Mouse (Mus musculus) kidney, adult 2 months (tissue): ENCODE results near the gene Leprot. TPM values are rescaled to one million over a fixed set of nuclear protein-coding genes. Genes with fewer than 3 reads are reported as not detected.

Source experiments
- DNase-seq: peaks from one replicate; pipeline ENCODE4 v3.0.0; 2021
- H3K27ac ChIP-seq: fragments of 200-500 bp; 2 replicates; pipeline ENCODE4 v1.5.1; 2012; ENCODE audit warnings: low read depth, low read length, control low read depth, inconsistent platforms; ENCODE audit not compliant: insufficient read depth
- H3K27me3 ChIP-seq: fragments of 200-500 bp; replicated peaks from 2 replicates; pipeline ENCODE4 v1.6.1; 2012; ENCODE audit warnings: mild to moderate bottlenecking, moderate library complexity, low read length, inconsistent platforms; ENCODE audit not compliant: control insufficient read depth, insufficient read depth
- H3K36me3 ChIP-seq: fragments of 200-500 bp; 2 replicates; pipeline ENCODE4 v1.6.1; 2012; ENCODE audit warnings: mild to moderate bottlenecking, moderate library complexity, low read length, inconsistent platforms; ENCODE audit not compliant: control insufficient read depth, insufficient read depth
- H3K4me1 ChIP-seq: fragments of 200-500 bp; 2 replicates; pipeline ENCODE4 v1.6.1; 2011; ENCODE audit warnings: low read length; ENCODE audit not compliant: control insufficient read depth, insufficient read depth
- H3K4me3 ChIP-seq: fragments of 200-500 bp; 2 replicates; pipeline ENCODE4 v1.5.1; 2011; ENCODE audit warnings: mild to moderate bottlenecking, low read depth, low read length, control low read depth; ENCODE audit not compliant: insufficient read depth
- CTCF ChIP-seq: fragments of 200-500 bp; conservative IDR thresholded peaks from 2 replicates; pipeline ENCODE4 v1.5.1; 2011; ENCODE audit warnings: low read depth, mild to moderate bottlenecking, control low read depth, low read length, moderate library complexity, mixed read lengths; ENCODE audit not compliant: insufficient read depth, insufficient read length
- POLR2A ChIP-seq: fragments of 200-500 bp; IDR thresholded peaks from one replicate; pipeline ENCODE4 v1.6.1; 2011; ENCODE audit warnings: low read depth, low read length, control low read depth
- WGBS: fragments of 180-500 bp; shearing (Covaris S2); methylation state at CpG from one replicate; pipeline ENCODE4 v1.1.7; 2018; 5-methylcytosine and 5-hydroxymethylcytosine counted together
- polyA plus RNA-seq: library from polyadenylated mRNA; depleted of rRNA; stranded (reverse); fragments of >200 nt; gene quantifications from 2 replicates; pipeline ENCODE4 v1.2.3, GENCODE M21; 2012; rRNA removed

Leprot gene
- 61.8 and 71.7 TPM in 2 replicates for polyA plus RNA-seq

DNA sequence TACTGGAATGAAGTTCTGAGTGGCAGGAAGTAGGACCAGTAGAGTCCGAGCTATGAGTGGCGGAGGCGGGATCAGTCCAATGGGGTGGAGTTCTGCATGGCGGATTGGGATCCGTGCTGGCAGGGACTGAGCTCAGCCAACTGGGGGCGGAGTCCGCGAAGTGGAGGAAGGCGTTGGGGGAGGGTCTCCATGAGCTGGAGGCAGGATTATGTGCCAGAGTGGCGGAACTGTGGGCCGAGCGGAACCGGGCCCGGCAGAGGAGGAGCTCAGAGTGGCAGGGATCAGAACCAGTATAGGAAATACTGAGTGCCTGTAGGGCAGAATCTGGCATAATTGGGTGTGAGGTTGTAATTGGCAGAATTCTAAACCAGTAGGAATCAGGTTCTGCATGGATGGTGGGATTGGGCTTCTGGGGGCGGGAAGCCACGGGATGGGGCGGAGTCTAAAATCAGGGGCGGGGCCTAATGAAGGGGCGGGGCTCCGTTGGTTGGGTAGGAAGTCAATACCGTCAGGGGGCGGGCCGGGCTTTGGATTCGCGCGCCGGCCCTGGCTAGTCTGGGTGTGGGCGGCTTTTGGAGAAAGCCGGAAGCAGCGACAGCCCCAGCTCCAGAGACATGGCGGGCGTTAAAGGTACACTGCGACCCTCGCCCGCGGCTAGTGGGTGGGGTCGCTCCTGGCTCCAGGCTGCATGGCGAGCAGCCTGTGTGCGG lies at the start of gene Leprot:
Gene Leprot (plus strand): TSS at position 523 of the 710 bp plus-strand sequence.
- no peaks in the 10 kb centered on the region for H3K36me3 ChIP-seq
- DNase-seq: peak; percentile 100
- H3K27me3 ChIP-seq: no peaks in the 10 kb centered on the region
- TF ChIP-seq CTCF (no peak), POLR2A (peak; percentile 41)
- peak within 1 kb of the TSS; percentile 88 for H3K4me3 ChIP-seq
- peak within 1 kb of the TSS; percentile 95 for H3K27ac ChIP-seq
- peaks cover 4% of the 10 kb centered on the region; the same call in 1 of the 2 replicates for H3K4me1 ChIP-seq
- 2% methylated on average over 39 of the region's 39 CpGs for WGBS

DNA sequence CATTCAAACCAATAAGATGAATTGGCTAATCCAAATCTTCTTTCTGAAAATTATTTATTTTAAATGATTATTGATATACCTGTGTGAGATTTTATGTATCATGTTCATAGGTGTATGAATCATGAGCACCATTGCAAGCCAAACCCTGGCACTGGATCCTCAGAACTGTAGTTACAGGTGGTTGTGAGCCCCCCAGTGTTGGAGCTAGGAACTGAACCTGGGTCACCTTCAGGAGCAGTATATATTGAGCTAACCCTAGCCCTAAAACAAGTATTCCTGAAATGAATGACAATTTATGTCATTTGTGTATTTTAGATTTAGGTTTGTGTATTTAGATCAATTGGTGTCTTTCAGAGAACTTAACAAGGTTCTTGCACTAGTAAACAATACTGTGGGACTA lies 45.8 kb upstream of the Leprot start:
- peak; percentile 13 for DNase-seq
- H3K36me3 ChIP-seq: no peaks in the 10 kb centered on the region
- peak; percentile 44; the same call in 1 of the 2 replicates for TF ChIP-seq CTCF
- no peak for TF ChIP-seq POLR2A
- no peaks in the 10 kb centered on the region for H3K4me1 ChIP-seq
- H3K27ac ChIP-seq: no peak overlapping the region
- H3K27me3 ChIP-seq: no peaks in the 10 kb centered on the region
- no peak overlapping the region for H3K4me3 ChIP-seq

DNA sequence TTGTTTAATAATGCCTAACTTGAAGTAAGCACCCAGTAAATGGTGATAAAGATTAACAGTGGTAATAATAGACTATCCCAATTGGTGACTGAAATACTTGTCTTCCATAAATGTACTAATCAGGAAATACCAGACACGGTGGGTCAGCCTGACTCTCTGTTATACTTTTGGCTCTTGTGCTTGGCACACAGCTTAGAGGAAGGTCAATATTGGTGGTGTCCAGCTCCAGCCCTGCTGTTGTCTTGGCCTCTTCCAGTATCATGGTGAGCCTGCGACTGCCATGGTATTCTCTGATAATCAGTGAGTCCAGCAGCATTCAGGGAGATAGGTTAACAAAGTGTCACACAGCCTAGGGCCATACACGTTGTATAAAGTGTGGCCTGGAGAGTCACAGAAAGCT lies 43.9 kb upstream of the Leprot start:
- no peaks in the 10 kb centered on the region for H3K27me3 ChIP-seq
- TF ChIP-seq CTCF: no peak
- no peak for TF ChIP-seq POLR2A
- no peaks in the 10 kb centered on the region for H3K36me3 ChIP-seq
- H3K4me1 ChIP-seq: no peaks in the 10 kb centered on the region
- H3K27ac ChIP-seq: no peak overlapping the region
- DNase-seq: no peak
- WGBS: 80% methylated on average over 3 of the region's 3 CpGs
- no peak overlapping the region for H3K4me3 ChIP-seq

- WGBS: 82% methylated on average over 5 of the region's 5 CpGs
- no peak for DNase-seq
- Histone ChIP-seq H3K4me1 (no peaks in the 10 kb centered on the region), H3K4me3 (no peak overlapping the region), H3K27ac (no peak overlapping the region), H3K27me3 (no peaks in the 10 kb centered on the region), H3K36me3 (no peaks in the 10 kb centered on the region)
- no peak for TF ChIP-seq POLR2A
- no peak for TF ChIP-seq CTCF
These were observed 31.0 kb upstream of the Leprot start for GRCm38 (mm10) chr4:101616520-101616919.

DNA sequence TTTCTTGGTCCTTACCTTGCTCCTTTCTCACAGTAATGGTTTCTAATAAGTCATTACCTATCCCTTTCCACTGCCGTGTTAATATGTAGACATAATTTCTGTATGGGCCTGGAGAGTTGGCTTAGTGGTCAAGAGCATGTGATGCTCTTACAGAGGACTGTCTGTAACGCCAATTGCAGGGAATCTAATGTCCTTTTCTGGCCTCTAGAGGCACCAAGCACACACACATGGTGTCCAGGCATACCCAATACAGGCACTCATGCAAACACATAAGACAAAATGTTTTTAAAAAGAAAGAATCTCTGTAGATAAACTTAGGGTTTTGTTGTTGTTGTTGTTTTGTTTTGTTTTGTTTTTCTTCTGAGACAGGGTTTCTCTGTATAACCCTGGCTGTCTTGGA lies 29.8 kb upstream of the Leprot start:
- no peak for DNase-seq
- H3K36me3 ChIP-seq: 0 out of 2 replicates have a peak, but pooled peaks cover 1% of the 10 kb centered on the region
- H3K27me3 ChIP-seq: no peaks in the 10 kb centered on the region
- H3K4me3 ChIP-seq: no peak overlapping the region
- TF ChIP-seq POLR2A (no peak), CTCF (no peak)
- H3K27ac ChIP-seq: no peak overlapping the region
- 52% methylated on average over 2 of the region's 2 CpGs for WGBS
- H3K4me1 ChIP-seq: no peaks in the 10 kb centered on the region

GRCm38 (mm10) chr4:101620206-101620605 lies 27.3 kb upstream of the Leprot start:
- no peak for DNase-seq
- TF ChIP-seq CTCF (no peak), POLR2A (no peak)
- no peaks in the 10 kb centered on the region for H3K27me3 ChIP-seq
- H3K4me1 ChIP-seq: no peaks in the 10 kb centered on the region
- 73% methylated on average over 2 of the region's 2 CpGs for WGBS
- 0 out of 2 replicates have a peak, but pooled peaks cover 1% of the 10 kb centered on the region for H3K36me3 ChIP-seq
- no peak overlapping the region for H3K4me3 ChIP-seq
- no peak overlapping the region for H3K27ac ChIP-seq

DNA sequence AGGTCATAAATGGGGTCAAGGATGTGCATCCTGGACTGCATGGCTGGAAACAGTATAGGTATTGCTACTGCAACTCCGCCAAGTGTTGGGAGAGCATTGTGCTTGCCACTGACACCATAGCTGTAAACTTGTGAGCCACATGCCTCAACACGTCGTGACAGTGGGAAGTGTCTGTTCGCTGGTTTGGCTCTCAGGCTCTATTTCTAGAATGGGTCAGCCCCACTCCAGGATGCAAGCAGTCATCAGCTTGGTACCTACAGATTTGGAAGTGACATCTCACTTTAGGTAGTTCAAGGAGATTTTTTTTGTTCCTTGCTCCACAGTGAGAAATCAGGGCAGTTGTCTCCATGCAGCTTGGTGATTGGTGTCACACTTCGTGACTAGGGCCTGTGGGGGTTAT lies 26.3 kb upstream of the Leprot start:
- H3K27ac ChIP-seq: no peak overlapping the region
- H3K36me3 ChIP-seq: 0 out of 2 replicates have a peak, but pooled peaks cover 1% of the 10 kb centered on the region
- H3K27me3 ChIP-seq: no peaks in the 10 kb centered on the region
- H3K4me1 ChIP-seq: no peaks in the 10 kb centered on the region
- no peak for DNase-seq
- 94% methylated on average over 5 of the region's 5 CpGs for WGBS
- no peak for TF ChIP-seq CTCF
- TF ChIP-seq POLR2A: no peak
- H3K4me3 ChIP-seq: no peak overlapping the region
